In the genomic region with DNA sequence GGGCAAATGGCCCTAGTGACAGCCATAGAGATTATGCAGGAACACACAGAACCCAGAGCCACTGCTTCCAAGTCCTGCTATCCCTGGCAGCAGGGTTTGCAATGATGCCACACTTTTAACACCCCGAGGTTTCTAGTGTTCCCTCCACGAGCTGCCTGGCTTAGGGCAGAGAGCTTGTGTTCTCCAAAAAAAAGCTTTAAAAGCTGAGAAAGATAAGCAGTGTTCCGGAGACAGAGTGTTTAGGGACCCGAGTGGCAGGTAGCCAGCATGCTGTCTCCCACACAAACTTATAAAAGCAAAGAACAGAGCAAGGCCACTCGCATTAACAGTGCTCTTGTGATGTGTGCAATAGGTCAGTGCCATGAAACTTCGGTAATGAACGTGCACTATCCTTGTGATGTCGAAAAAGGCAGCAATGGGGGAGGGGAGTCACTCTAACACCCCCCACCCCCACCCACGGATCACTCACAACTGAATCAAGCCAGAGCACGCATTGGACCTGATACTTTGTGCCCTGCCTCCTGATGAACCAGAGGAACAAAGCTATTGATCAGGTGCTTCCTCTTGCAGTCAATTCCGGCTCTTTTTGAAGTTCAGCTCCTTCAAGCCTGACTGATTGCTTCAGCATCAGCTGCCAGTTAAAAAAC, we compare ENCODE assay signal across 10 mouse cellular contexts. TPM values are rescaled to one million over a fixed set of nuclear protein-coding genes. Genes with fewer than 3 reads are reported as not detected.
DNase-seq lines count a peak whose midpoint lies in the region; ATAC-seq lines count a peak whose summit lies in the region.
"Had no signal": no experiment of that assay in that cellular context is flagged by ENCODE, and none has a peak within 500 bp of the region (broad histone marks: within the 10 kb centered on the region; RNA-seq: fewer than 3 reads in every experiment).

No protein-coding gene starts in this region.

- WGBS in hindbrain, embryonic 15.5 days = 70% methylated on average over 11 of the region's 11 CpGs
- WGBS in hindbrain, embryonic 10.5 days = 81% methylated on average over 11 of the region's 11 CpGs
- WGBS in heart, embryonic 16.5 days = 49% methylated on average over 11 of the region's 11 CpGs

- no peaks in the 10 kb centered on the region for H3K36me3 ChIP-seq in hindbrain, embryonic 15.5 days
- H3K36me3 ChIP-seq in hindbrain, embryonic 10.5 days = no peaks in the 10 kb centered on the region
- no peaks in the 10 kb centered on the region for H3K36me3 ChIP-seq in heart, embryonic 16.5 days (ENCODE audit: control insufficient read depth, insufficient read depth)

- H3K9me3 ChIP-seq in hindbrain, embryonic 15.5 days = no peaks in the 10 kb centered on the region
- no peaks in the 10 kb centered on the region for H3K9me3 ChIP-seq in hindbrain, embryonic 10.5 days
- H3K9me3 ChIP-seq in heart, embryonic 16.5 days (replicated peaks; ENCODE audit: control insufficient read depth, low read length) = no peaks in the 10 kb centered on the region

- peak overlapping the region; percentile 96 for H3K4me2 ChIP-seq in hindbrain, embryonic 15.5 days
- peak overlapping the region; percentile 35; the same call in 1 of the 2 replicates for H3K4me2 ChIP-seq in heart, embryonic 16.5 days (ENCODE audit: low read depth, low read length)

- no peak for ATAC-seq in hindbrain, embryonic 15.5 days (ENCODE audit: low FRiP score, low read depth)
- no peak for ATAC-seq in heart, embryonic 16.5 days (replicated peaks; ENCODE audit: extremely low read depth, insufficient read depth, low FRiP score)
- no peak for ATAC-seq in megakaryocyte-erythroid progenitor cell, adult 5-6 weeks (replicated peaks; ENCODE audit: low FRiP score, low TSS enrichment, poor library complexity, severe bottlenecking)

- H3K27me3 ChIP-seq in hindbrain, embryonic 15.5 days = no peaks in the 10 kb centered on the region
- peaks cover 13% of the 10 kb centered on the region; the same call in 1 of the 2 replicates for H3K27me3 ChIP-seq in hindbrain, embryonic 10.5 days (ENCODE audit: insufficient read depth, poor library complexity, severe bottlenecking)
- H3K27me3 ChIP-seq in heart, embryonic 16.5 days (ENCODE audit: control insufficient read depth, insufficient read depth, low read length) = no peaks in the 10 kb centered on the region

- H3K4me3 ChIP-seq in hindbrain, embryonic 15.5 days = no peak overlapping the region
- no peak overlapping the region for H3K4me3 ChIP-seq in hindbrain, embryonic 10.5 days
- no peak overlapping the region for H3K4me3 ChIP-seq in heart, embryonic 16.5 days (ENCODE audit: low read length)

- H3K27ac ChIP-seq in hindbrain, embryonic 15.5 days (replicated peaks) = no peak overlapping the region
- no peak overlapping the region for H3K27ac ChIP-seq in hindbrain, embryonic 10.5 days
- no peak overlapping the region for H3K27ac ChIP-seq in heart, embryonic 16.5 days (ENCODE audit: low read length)

- DNase-seq in hindbrain, embryonic 10.5 days (ENCODE audit: low spot score) = no peak
- peak; percentile 55 for DNase-seq in adrenal gland, adult 8-10 months
- DNase-seq in lung, postnatal 10 days = peak; percentile 54
- DNase-seq in kidney, adult 18-20 months = no peak
- DNase-seq in right cerebral cortex, postnatal 25 days = no peak
- DNase-seq: cerebellum, adult 11-12 months had no signal

- peaks cover 35% of the 10 kb centered on the region for H3K4me1 ChIP-seq in hindbrain, embryonic 15.5 days (replicated peaks)
- H3K4me1 ChIP-seq in hindbrain, embryonic 10.5 days (replicated peaks) = peaks cover 29% of the 10 kb centered on the region
- H3K4me1 ChIP-seq in heart, embryonic 16.5 days (ENCODE audit: control insufficient read depth, insufficient read depth, low read length) = peaks cover 16% of the 10 kb centered on the region

- H3K9ac ChIP-seq in hindbrain, embryonic 15.5 days = no peak overlapping the region
- no peak overlapping the region for H3K9ac ChIP-seq in heart, embryonic 16.5 days (ENCODE audit: low read length)

RNA-seq across cellular contexts. Expression of a gene that starts 2.1 kb away (rescaled TPM):
- polyA plus RNA-seq in hindbrain, embryonic 15.5 days (2015; fragmentation: Nextera tagmentation; extraction: Ambion mirVana) = 127 and 137 TPM in 2 replicates
- polyA plus RNA-seq in hindbrain, embryonic 10.5 days (2016; fragmentation: Nextera tagmentation; extraction: Ambion mirVana) = 123 and 124 TPM in 2 replicates
- 1,000 to 10,000 TPM in 2 of 4 experiments, 100 to 1,000 TPM in 2; 881 to 2,723 (median 1,517) TPM for total RNA-seq in adrenal gland, adult 8-10 months (2022)
- 132 and 133 TPM in 2 replicates for polyA plus RNA-seq in heart, embryonic 16.5 days (2015; fragmentation: Nextera tagmentation; extraction: Ambion mirVana)
- 98.2 and 116 TPM in 2 replicates for total RNA-seq in megakaryocyte-erythroid progenitor cell, adult 5-6 weeks (2014; fragmentation: Nextera tagmentation)
- 189 and 268 TPM in 2 replicates for total RNA-seq in megakaryocyte-erythroid progenitor cell, adult 5-6 weeks (2017)

RNA-seq across cellular contexts. Expression of a gene that starts 27.2 kb away (rescaled TPM):
- 1.3 and 1.6 TPM in 2 replicates for polyA plus RNA-seq in hindbrain, embryonic 15.5 days (2015; fragmentation: Nextera tagmentation; extraction: Ambion mirVana)
- 1.9 TPM in 2 replicates for polyA plus RNA-seq in hindbrain, embryonic 10.5 days (2016; fragmentation: Nextera tagmentation; extraction: Ambion mirVana)
- 10 to 100 TPM; 20.1 to 26.0 (median 22.8) TPM for total RNA-seq in adrenal gland, adult 8-10 months (2022)
- 6.7 TPM in 2 replicates for polyA plus RNA-seq in heart, embryonic 16.5 days (2015; fragmentation: Nextera tagmentation; extraction: Ambion mirVana)
- 1.8 and 2.4 TPM in 2 replicates for total RNA-seq in megakaryocyte-erythroid progenitor cell, adult 5-6 weeks (2014; fragmentation: Nextera tagmentation)
- total RNA-seq in megakaryocyte-erythroid progenitor cell, adult 5-6 weeks (2017) = 0.38 and 2.6 TPM in 2 replicates

RNA-seq across cellular contexts. Expression of a gene that starts 45.8 kb away (rescaled TPM):
- polyA plus RNA-seq in hindbrain, embryonic 15.5 days (2015; fragmentation: Nextera tagmentation; extraction: Ambion mirVana) = 62.5 and 68.3 TPM in 2 replicates
- polyA plus RNA-seq in hindbrain, embryonic 10.5 days (2016; fragmentation: Nextera tagmentation; extraction: Ambion mirVana) = 48.8 and 53.9 TPM in 2 replicates
- 10 to 100 TPM; 59.5 to 85.2 (median 79.4) TPM for total RNA-seq in adrenal gland, adult 8-10 months (2022)
- polyA plus RNA-seq in heart, embryonic 16.5 days (2015; fragmentation: Nextera tagmentation; extraction: Ambion mirVana) = 36.6 and 39.3 TPM in 2 replicates
- total RNA-seq in megakaryocyte-erythroid progenitor cell, adult 5-6 weeks (2014; fragmentation: Nextera tagmentation) = 135 and 143 TPM in 2 replicates
- 120 and 186 TPM in 2 replicates for total RNA-seq in megakaryocyte-erythroid progenitor cell, adult 5-6 weeks (2017)

RNA-seq across cellular contexts. Expression of a gene that starts 46.3 kb away (rescaled TPM):
- polyA plus RNA-seq in hindbrain, embryonic 15.5 days (2015; fragmentation: Nextera tagmentation; extraction: Ambion mirVana) = 3.8 and 3.9 TPM in 2 replicates
- polyA plus RNA-seq in hindbrain, embryonic 10.5 days (2016; fragmentation: Nextera tagmentation; extraction: Ambion mirVana) = 1.3 and 2.2 TPM in 2 replicates
- total RNA-seq in adrenal gland, adult 8-10 months (2022) = 10 to 100 TPM in 2 of 4 experiments, 1 to 10 TPM in 2; 4.6 to 15.8 (median 9.0) TPM
- 0.54 and 1.3 TPM in 2 replicates for polyA plus RNA-seq in heart, embryonic 16.5 days (2015; fragmentation: Nextera tagmentation; extraction: Ambion mirVana)
- 1.4 and 3.0 TPM in 2 replicates for total RNA-seq in megakaryocyte-erythroid progenitor cell, adult 5-6 weeks (2014; fragmentation: Nextera tagmentation)
- 2.9 and 5.0 TPM in 2 replicates for total RNA-seq in megakaryocyte-erythroid progenitor cell, adult 5-6 weeks (2017)

RNA-seq across cellular contexts. Expression of a gene that starts 46.3 kb away (rescaled TPM):
- polyA plus RNA-seq in hindbrain, embryonic 15.5 days (2015; fragmentation: Nextera tagmentation; extraction: Ambion mirVana) = not detected in 2 replicates
- not detected in 2 replicates for polyA plus RNA-seq in hindbrain, embryonic 10.5 days (2016; fragmentation: Nextera tagmentation; extraction: Ambion mirVana)
- total RNA-seq in adrenal gland, adult 8-10 months (2022) = not detected
- polyA plus RNA-seq in heart, embryonic 16.5 days (2015; fragmentation: Nextera tagmentation; extraction: Ambion mirVana) = 0.32 TPM in 1 of 2 replicates, not detected in the other
- total RNA-seq in megakaryocyte-erythroid progenitor cell, adult 5-6 weeks (2014; fragmentation: Nextera tagmentation) = not detected in 2 replicates
- not detected in 2 replicates for total RNA-seq in megakaryocyte-erythroid progenitor cell, adult 5-6 weeks (2017)
- polyA plus RNA-seq: intestine, embryonic 14.5 days had no signal

Comparison
In these comparisons a context has a peak if more than half of its experiments do, and no peak if none do; other contexts are left out.
1. DNase-seq: peak in adrenal gland, adult 8-10 months (single experiment) and lung, postnatal 10 days (single experiment); none in hindbrain, embryonic 10.5 days (single experiment), kidney, adult 18-20 months (single experiment) and right cerebral cortex, postnatal 25 days (single experiment).